Mouse (Mus musculus) forebrain, embryonic 16.5 days (tissue): ENCODE measurements around the gene Gpr137. TPM values are rescaled to one million over a fixed set of nuclear protein-coding genes. Genes with fewer than 3 reads are reported as not detected.

ENCODE experiments used
- ATAC-seq: fragments of 200-750 bp; cut with Nextera tagmentation; 2 replicates; pipeline ENCODE4 v1.8.0; 2017; ENCODE audit warnings: mild to moderate bottlenecking, moderate library complexity
- H3K27ac ChIP-seq: fragments of 300-500 bp; sonication (generic); 2 replicates; pipeline ENCODE4 v1.5.1; 2014; ENCODE audit warnings: low read length, control low read depth
- H3K27me3 ChIP-seq: fragments of 300-500 bp; sonication (generic); replicated peaks from 2 replicates; pipeline ENCODE4 v1.6.1; 2014; ENCODE audit warnings: low read length; ENCODE audit not compliant: control insufficient read depth, insufficient read depth
- H3K36me3 ChIP-seq: fragments of 300-500 bp; sonication (generic); 2 replicates; pipeline ENCODE4 v1.6.1; 2014; ENCODE audit not compliant: control insufficient read depth, insufficient read depth
- H3K4me1 ChIP-seq: fragments of 300-500 bp; sonication (generic); replicated peaks from 2 replicates; pipeline ENCODE4 v1.6.1; 2014; ENCODE audit warnings: low read length; ENCODE audit not compliant: control insufficient read depth, insufficient read depth
- H3K4me2 ChIP-seq: fragments of 300-500 bp; sonication (generic); 2 replicates; pipeline ENCODE4 v1.6.1; 2014; ENCODE audit warnings: mild to moderate bottlenecking, low read length, control low read depth
- H3K4me3 ChIP-seq: fragments of 300-500 bp; sonication (generic); replicated peaks from 2 replicates; pipeline ENCODE4 v1.5.1; 2014; ENCODE audit warnings: mild to moderate bottlenecking, low read length, control low read depth
- H3K9ac ChIP-seq: fragments of 300-500 bp; sonication (generic); replicated peaks from 2 replicates; pipeline ENCODE4 v1.6.1; 2014; ENCODE audit warnings: low read depth, low read length, control low read depth
- H3K9me3 ChIP-seq: fragments of 300-500 bp; sonication (generic); 2 replicates; pipeline ENCODE4 v1.6.1; 2016; ENCODE audit warnings: low read length; ENCODE audit not compliant: control insufficient read depth
- WGBS: fragments of 180-500 bp; shearing (Covaris S2); extraction: QIAGEN DNeasy Blood & Tissue Kit; methylation state at CpG from one replicate; pipeline ENCODE4 v1.1.7; 2014; 5-methylcytosine and 5-hydroxymethylcytosine counted together
- polyA plus RNA-seq: library from polyadenylated mRNA; unstranded; fragments of >200 nt; fragmentation: Nextera tagmentation; extraction: Ambion mirVana; gene quantifications from 2 replicates; pipeline ENCODE4 v1.2.1, GENCODE M21; 2015

Gene Gpr137
- polyA plus RNA-seq, 1 experiment from 2014 or later, result 52.5 TPM

DNA sequence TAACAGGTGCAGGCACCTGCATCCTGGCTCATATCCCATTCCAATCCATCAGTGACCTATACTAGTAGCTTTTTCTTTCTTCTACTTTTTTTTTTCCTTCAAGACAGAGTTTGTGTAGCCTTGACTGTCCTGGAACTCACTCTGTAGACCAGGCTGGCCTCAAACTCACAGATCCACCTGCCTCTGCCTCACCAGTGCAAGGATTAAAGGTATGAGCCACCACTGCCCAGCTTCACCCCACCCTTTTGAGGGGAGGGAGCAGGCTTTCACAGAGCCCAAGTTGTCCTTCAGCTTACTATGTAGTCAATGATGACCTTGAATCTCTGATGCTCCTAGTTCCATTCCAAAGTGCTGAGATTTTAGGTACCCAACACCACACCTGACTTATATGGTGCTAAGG is 22.8 kb downstream of the Gpr137 start:
- Histone ChIP-seq H3K4me2 (no peak overlapping the region), H3K9me3 (no peaks in the 10 kb centered on the region), H3K4me1 (peaks cover 18% of the 10 kb centered on the region), H3K36me3 (0 out of 2 replicates have a peak, but pooled peaks cover 2% of the 10 kb centered on the region), H3K27me3 (peaks cover 18% of the 10 kb centered on the region), H3K9ac (no peak overlapping the region), H3K4me3 (no peak overlapping the region), H3K27ac (no peak overlapping the region)
- ATAC-seq, result no peak

- ATAC-seq, result no peak
- H3K4me3 ChIP-seq, result no peak overlapping the region
- H3K4me1 ChIP-seq, result peaks cover 18% of the 10 kb centered on the region
- no peaks in the 10 kb centered on the region for H3K9me3 ChIP-seq
- H3K27ac ChIP-seq, result no peak overlapping the region
- H3K9ac ChIP-seq, result no peak overlapping the region
- H3K4me2 ChIP-seq, result no peak overlapping the region
- 92% methylated on average over 4 of the region's 4 CpGs for WGBS
- peaks cover 9% of the 10 kb centered on the region for H3K27me3 ChIP-seq
- peaks cover 6% of the 10 kb centered on the region; the same call in 1 of the 2 replicates for H3K36me3 ChIP-seq
Observed at GRCm38 (mm10) chr19:6918321-6918720, 24.0 kb downstream of the Gpr137 start.

GRCm38 (mm10) chr19:6916496-6916895 is 25.8 kb downstream of the Gpr137 start:
- H3K36me3 ChIP-seq, result peaks cover 17% of the 10 kb centered on the region; the same call in 1 of the 2 replicates
- H3K4me3 ChIP-seq, result no peak overlapping the region
- no peak overlapping the region for H3K4me2 ChIP-seq
- no peaks in the 10 kb centered on the region for H3K27me3 ChIP-seq
- no peak for ATAC-seq
- no peak overlapping the region for H3K9ac ChIP-seq
- no peak overlapping the region for H3K27ac ChIP-seq
- no peaks in the 10 kb centered on the region for H3K9me3 ChIP-seq
- peaks cover 13% of the 10 kb centered on the region for H3K4me1 ChIP-seq
- WGBS, result 88% methylated on average over 4 of the region's 4 CpGs

DNA sequence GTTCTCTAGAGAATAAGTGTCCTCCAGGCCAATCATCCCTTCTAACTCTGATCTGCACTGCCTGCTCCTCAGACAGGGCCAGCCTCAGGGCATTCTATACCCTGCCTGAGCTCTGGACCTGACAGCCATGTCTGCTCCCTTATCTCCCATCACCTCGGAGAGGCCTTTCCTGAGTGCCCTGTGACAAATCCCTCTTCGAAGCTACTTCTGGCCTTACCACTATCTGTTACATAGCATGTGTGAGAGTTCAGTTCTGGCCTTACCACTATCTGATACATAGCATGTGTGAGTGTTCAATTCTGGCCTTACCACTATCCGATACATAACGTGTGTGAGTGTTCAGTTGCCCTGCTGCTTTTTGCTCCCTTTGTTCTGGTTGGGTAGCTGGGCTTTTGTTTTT is 27.0 kb downstream of the Gpr137 start:
- 86% methylated on average over 4 of the region's 4 CpGs for WGBS
- Histone ChIP-seq H3K4me1 (peaks cover 11% of the 10 kb centered on the region), H3K27me3 (no peaks in the 10 kb centered on the region), H3K27ac (no peak overlapping the region), H3K9ac (no peak overlapping the region), H3K36me3 (peaks cover 17% of the 10 kb centered on the region; the same call in 1 of the 2 replicates), H3K9me3 (no peaks in the 10 kb centered on the region), H3K4me3 (no peak overlapping the region), H3K4me2 (no peak overlapping the region)
- no peak for ATAC-seq

DNA sequence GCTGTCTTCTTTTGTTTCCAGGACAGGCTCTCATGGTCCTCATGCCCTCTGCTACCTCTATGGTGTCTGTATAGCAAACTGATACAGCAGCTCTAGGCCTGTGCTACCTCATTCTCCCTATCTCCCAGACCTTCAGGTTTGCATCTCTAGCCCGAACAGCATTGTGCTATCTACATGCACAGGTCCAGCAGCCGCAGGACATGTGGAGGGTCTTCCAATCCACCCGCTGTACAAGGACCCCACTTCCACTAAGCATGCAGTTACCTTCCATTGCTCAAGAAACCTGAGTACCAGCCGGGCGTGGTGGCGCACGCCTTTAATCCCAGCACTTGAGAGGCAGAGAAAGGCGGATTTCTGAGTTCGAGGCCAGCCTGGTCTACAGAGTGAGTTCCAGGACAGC is 27.7 kb downstream of the Gpr137 start:
- H3K4me3 ChIP-seq, result no peak overlapping the region
- H3K4me2 ChIP-seq, result no peak overlapping the region
- no peaks in the 10 kb centered on the region for H3K27me3 ChIP-seq
- peaks cover 6% of the 10 kb centered on the region for H3K4me1 ChIP-seq
- peaks cover 17% of the 10 kb centered on the region; the same call in 1 of the 2 replicates for H3K36me3 ChIP-seq
- H3K27ac ChIP-seq, result no peak overlapping the region
- no peak for ATAC-seq
- WGBS, result 90% methylated on average over 9 of the region's 9 CpGs
- no peak overlapping the region for H3K9ac ChIP-seq
- no peaks in the 10 kb centered on the region for H3K9me3 ChIP-seq

- ATAC-seq, result no peak
- Histone ChIP-seq H3K27me3 (no peaks in the 10 kb centered on the region), H3K9me3 (no peaks in the 10 kb centered on the region), H3K4me2 (no peak overlapping the region), H3K4me3 (no peak overlapping the region), H3K4me1 (peaks cover 8% of the 10 kb centered on the region), H3K27ac (no peak overlapping the region), H3K9ac (no peak overlapping the region), H3K36me3 (peaks cover 17% of the 10 kb centered on the region; the same call in 1 of the 2 replicates)
- WGBS, result 88% methylated on average over 11 of the region's 11 CpGs
Observed at GRCm38 (mm10) chr19:6913991-6914390, 28.3 kb downstream of the Gpr137 start.

DNA sequence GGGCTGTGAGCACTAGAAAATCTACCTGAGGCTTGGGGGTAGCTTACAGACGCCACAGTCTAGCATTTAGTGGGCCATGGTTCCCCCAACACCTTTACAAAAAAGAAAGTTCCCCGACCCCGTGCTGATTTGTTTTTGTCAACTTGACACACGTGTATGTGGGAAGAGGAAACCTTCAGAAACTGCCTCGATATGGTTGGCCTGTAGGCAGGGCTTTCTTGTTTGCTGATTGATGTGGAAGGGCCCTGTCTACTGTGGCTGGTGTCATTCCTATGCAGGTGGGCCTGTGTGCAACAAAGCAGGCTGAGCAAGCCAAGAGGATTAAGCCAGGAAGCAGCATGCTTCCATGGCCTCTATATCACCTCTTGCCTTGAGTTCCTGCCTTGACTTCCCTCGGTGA is 29.2 kb downstream of the Gpr137 start:
- Histone ChIP-seq H3K4me3 (no peak overlapping the region), H3K36me3 (peaks cover 15% of the 10 kb centered on the region; the same call in 1 of the 2 replicates), H3K9me3 (no peaks in the 10 kb centered on the region), H3K27me3 (no peaks in the 10 kb centered on the region), H3K4me1 (peaks cover 18% of the 10 kb centered on the region), H3K4me2 (no peak overlapping the region), H3K9ac (no peak overlapping the region), H3K27ac (no peak overlapping the region)
- no peak for ATAC-seq
- 88% methylated on average over 6 of the region's 6 CpGs for WGBS

GRCm38 (mm10) chr19:6912205-6912970 is 29.9 kb downstream of the Gpr137 start:
- H3K9me3 ChIP-seq, result no peaks in the 10 kb centered on the region
- H3K27me3 ChIP-seq, result no peaks in the 10 kb centered on the region
- no peak overlapping the region for H3K4me2 ChIP-seq
- no peak for ATAC-seq
- H3K4me1 ChIP-seq, result peaks cover 23% of the 10 kb centered on the region
- no peak overlapping the region for H3K9ac ChIP-seq
- no peak overlapping the region for H3K27ac ChIP-seq
- 93% methylated on average over 15 of the region's 15 CpGs for WGBS
- no peak overlapping the region for H3K4me3 ChIP-seq
- H3K36me3 ChIP-seq, result peaks cover 15% of the 10 kb centered on the region; the same call in 1 of the 2 replicates

DNA sequence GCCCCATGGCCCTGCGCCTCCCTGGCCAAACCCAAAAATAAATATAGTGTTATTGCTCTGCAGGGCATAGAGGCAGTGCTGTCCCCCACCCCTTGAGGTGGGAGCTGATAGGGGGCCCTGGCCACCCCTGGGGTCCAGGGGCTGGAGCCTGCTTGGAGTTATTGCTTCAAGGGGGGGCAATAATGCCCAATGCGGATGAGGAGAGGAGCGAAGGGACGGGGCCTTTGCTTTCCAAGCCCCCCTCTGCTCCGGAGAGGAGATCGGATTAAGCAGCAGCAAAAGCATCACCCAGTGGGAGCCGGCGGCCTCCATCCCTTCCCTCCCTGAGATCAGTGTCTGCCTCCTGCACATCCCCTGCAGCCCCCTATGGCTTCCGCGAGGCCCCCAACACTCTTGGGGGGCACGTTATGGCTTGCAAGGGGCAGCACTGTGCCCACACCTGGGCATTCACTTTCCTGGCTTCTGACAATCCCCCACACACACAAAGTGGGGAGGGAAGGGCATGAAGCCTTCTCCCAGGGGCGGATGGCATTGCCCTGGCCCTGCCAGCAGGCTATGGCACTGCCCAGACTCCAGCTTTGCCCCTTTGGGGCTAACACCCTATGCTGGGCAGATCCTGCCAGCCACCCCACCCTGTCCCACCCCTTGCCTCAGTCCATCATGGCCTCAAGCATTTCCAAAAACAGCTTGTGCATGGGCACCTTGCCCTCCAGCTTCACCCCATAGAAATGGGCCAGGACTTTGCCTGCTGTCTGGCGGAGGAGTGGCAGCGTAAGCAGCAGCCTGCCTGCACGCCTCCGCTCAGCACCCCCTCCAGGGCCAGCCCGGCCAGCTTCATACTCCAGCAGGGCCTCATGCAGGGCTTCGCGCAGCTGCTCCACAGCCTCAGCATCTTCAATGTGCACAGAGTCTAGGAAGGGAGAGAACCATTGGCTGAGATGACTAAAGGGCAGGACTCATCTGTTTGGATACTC is 30.9 kb downstream of the Gpr137 start:
- Histone ChIP-seq H3K4me2 (no peak overlapping the region), H3K9ac (no peak overlapping the region), H3K9me3 (no peaks in the 10 kb centered on the region)

More for the DNA sequence above, 30.9 kb downstream of the Gpr137 start:
- H3K36me3 ChIP-seq, result peaks cover 15% of the 10 kb centered on the region; the same call in 1 of the 2 replicates
- WGBS, result 81% methylated on average over 19 of the region's 19 CpGs
- no peak overlapping the region for H3K27ac ChIP-seq
- H3K27me3 ChIP-seq, result no peaks in the 10 kb centered on the region
- no peak overlapping the region for H3K4me3 ChIP-seq
- no peak for ATAC-seq
- peaks cover 24% of the 10 kb centered on the region for H3K4me1 ChIP-seq
